Mouse (Mus musculus) cerebellum, adult 8-10 months (tissue): Measurements from ENCODE around the gene Insr.
"Not testable (repeated sequence)": the region's sequence is repeated elsewhere in the genome, so short reads cannot be mapped to it uniquely, and the experiment has no call there.

Experiments
- DNase-seq: peaks from one replicate; pipeline ENCODE4 v3.0.0; 2022

The Insr gene

GRCm38 (mm10) chr8:3278934-3279720, at the start of gene Insr:
Insr (minus strand) TSS chr8:3279617.
- peak; percentile 95 for DNase-seq

- no peak for DNase-seq
Observed at GRCm38 (mm10) chr8:3327538-3328245, 48.3 kb upstream of the Insr start.

- DNase-seq, result no peak
Observed at GRCm38 (mm10) chr8:3327056-3327455, 47.6 kb upstream of the Insr start.

DNA sequence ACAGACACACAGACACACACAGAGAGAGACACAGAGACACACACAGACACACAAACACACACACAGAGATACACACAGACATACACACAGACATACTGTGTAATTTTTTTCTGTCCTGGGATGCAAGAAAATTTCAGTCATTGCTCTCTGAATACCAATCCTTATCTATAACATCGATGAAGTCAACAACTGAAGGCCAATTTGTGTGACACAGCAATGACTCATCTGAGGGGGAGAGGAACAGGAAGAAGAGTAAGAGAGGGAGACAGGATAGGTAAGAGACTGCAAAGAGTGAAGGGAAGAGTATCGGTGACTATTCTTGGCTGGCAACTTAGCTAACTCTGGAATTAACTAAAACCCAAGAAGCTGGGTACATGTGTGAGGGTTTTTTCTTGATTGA, 44.8 kb upstream of the Insr start:
- DNase-seq, result no peak

DNA sequence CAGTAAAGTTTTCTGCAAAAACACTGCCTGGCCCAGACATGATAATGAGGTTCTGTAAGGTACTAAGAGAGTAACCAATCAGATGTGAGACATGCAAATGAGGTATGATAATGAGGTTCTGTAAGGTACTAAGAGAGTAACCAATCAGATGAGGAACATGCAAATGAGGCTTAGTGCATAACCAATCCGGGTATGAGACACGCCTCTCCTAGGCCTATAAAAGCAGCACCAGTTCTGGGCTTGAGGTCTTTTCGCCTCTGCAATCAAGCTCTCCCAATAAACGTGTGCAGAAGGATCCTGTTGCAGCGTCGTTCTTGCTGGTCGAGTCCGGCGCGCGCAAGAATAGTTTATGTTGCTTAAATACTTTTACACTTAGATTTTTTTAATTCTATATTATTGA, 39.9 kb upstream of the Insr start:
- not testable (repeated sequence) for DNase-seq

DNA sequence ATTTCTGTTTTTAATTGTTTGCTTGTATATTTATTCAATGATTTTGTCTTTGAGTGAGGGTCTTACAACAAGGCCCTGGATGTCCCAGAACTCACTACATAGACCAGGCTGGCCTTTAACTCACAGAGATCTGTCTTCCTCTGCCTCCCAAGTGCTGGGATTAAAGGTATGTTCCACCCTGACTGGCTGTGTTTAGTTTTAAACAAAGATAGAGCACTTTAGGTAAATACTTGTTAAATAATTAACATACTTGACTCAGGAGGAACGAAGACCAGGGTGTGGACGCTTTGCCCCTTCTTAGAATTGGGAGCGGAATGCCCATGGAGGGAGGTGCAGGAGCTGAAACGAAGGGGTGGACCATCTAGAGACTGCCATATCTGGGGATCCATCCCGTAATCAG, 37.2 kb upstream of the Insr start:
- no peak for DNase-seq

- no peak for DNase-seq
Observed at GRCm38 (mm10) chr8:3314345-3314744, 34.9 kb upstream of the Insr start.

DNA sequence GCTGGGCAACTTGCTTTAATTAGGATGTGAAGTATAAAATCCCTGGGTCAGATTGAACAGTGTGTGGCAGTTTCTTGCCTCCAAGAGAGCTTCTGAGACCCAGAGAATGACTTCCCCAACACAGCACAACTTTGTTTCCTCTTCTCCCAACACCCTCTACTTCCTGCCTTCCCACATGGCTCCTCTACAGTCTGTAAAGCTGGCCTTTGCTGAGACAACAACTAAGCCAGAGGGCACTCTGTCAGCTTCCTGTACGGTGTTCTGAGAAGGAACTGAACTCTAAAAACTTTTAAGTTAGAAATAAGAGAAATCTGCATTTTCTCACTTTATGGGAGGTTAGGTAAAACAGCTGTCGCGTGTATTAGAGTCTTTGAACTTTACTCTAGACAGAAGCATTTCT, 34.4 kb upstream of the Insr start:
- DNase-seq, result no peak

GRCm38 (mm10) chr8:3313417-3313816, 34.0 kb upstream of the Insr start:
- not testable (repeated sequence) for DNase-seq

GRCm38 (mm10) chr8:3311482-3311881, 32.1 kb upstream of the Insr start:
- no peak for DNase-seq

GRCm38 (mm10) chr8:3309636-3310035, 30.2 kb upstream of the Insr start:
- no peak for DNase-seq

DNA sequence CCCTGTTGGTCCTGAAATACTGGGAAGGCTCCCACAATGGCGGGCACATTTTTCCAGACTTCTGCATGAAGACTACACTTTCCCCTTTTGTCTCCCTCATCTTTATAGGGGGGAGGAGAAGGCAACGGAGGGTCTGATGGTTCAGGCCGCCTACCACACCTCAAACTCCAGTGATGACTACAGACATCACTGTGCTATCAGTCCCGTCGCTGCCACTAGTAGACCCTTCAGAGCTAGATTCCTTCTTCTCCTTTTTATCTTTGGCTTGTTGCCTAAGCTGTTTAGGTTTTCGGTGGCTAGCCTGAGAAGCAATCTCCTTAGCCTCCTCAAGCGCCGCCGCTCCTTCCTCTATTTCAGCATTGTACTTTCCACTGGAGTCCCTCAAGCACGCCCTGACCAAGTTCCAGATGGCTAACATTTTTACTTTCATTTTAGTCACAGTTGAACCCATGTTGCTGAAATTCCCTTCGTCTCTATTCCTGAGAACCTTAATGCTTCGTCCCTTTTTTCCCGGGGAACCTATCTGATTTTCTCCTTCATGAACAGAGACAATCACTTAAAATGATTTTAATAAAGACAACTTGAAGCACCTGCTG, 28.9 kb upstream of the Insr start:
- DNase-seq, result not testable (repeated sequence)

DNA sequence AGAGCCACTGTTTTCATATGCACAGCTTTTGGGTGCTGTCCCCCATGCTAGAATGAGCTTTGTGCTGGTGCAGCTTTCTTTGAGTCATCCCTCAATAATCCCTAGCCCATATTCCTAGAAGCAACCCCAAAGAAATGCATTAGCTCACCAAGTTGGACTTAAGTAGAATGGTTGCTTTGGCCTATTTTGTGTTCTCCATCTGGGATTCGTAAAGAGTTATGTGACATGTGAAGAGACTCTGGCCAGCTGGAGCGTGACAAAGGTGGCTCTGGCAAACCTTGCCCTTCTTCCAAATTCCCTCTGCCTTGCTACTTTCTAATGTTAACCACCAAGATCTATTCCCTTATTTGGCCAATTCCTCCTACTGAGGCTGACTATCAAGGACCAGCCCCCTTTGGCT, 22.7 kb upstream of the Insr start:
- DNase-seq, result no peak

- DNase-seq, result no peak
Observed at GRCm38 (mm10) chr8:3299322-3299721, 19.9 kb upstream of the Insr start.

GRCm38 (mm10) chr8:3285824-3286223, 6.4 kb upstream of the Insr start:
- no peak for DNase-seq

GRCm38 (mm10) chr8:3284656-3285055, 5.2 kb upstream of the Insr start:
- no peak for DNase-seq

DNA sequence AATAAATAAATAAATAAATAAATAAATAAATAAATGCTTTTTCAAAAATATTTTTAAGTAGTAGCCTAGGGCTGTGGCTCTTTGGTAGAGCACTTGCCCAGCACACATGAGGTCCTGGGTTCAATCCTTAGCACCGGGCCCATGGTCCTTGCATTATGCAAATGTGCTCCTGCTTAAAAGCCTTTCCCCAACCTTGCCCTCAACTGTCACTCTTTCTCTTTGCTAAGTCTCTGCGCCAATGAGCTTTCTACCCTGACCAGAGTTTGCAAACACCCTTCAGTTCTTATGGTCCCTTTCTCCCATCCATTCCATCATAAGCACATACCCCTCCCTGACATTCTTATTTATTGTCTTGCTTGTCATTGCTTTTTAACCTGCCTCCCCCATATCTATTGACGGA, 1.9 kb upstream of the Insr start:
- no peak for DNase-seq

DNA sequence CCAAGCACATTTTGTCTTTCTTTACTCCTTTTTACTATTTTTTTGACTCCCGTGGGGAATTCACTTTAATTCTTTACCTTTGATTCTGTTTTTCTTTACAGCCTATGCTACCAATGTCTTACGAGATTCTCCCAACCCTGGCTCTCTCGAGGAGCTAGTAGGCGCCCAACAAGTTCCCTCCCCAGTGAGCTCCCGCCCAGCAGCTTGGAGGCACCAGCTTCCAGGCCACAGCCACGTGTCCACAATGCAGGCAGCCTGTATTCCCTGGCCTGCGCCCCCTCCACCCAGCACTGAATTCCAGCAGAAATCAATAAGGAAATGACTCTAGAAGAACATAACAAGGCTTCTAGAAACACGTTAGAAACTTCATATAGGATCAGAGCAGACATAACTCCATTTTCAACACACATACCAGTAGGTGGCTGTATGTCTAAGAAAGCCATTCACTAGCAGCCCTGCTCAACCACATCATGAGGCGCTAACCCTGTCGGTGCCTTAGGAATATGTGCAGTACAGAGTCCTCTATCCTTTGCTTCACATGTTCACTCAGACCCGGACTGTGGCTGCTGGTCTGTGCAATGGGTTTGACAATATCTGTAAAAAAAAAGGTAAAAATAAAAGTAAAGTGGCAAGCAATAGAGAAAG, 971 bp upstream of the Insr start:
- peak; percentile 33 for DNase-seq

DNA sequence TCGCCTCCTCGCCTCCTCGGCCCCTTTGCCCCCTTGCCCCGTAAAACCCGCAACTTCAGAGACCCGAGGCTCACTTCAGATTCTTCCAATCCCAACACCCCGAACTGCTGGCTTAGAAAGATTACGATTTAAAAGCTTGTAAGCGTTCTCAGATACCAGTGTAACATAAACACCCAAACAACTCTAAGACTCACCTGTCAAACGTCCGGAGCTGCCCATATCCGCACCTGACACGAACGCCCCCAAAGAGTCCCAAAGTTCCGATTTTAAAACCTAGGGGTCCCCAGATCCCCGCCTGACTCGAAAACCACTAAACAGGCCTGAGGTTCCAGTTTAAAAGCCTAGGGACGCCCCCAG, 282 bp upstream of the Insr start:
- DNase-seq, result no peak

DNA sequence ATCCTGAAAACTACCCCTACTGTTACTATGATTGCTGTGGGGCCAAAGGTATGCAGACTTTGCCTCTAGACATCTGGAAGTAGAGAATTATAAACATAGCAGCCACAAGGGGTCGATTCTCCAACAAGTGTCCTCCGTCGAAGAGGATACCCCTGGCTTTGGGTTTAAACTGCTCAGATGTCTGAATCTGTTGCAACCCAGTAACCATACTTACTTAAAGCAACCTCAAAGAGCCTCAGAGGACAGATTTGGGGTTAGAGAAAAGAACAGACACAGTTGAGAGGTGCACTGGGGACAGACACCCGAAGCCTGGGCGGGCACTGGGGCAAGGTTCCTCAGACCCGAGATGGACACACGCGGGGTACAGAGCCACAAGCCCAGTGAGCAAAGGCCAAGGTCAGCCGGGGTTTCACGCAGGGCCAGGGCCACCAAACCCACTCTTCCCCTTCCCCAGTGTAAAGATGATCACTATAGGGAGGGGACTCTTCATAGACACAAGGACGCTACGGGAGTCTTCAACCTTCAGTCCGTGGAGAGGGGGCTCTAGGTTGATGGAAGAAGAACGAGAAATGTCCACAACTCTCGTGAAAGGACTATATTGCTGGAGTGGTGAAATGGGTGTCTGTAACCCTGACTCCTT, 1.1 kb downstream of the Insr start:
- no peak for DNase-seq

DNA sequence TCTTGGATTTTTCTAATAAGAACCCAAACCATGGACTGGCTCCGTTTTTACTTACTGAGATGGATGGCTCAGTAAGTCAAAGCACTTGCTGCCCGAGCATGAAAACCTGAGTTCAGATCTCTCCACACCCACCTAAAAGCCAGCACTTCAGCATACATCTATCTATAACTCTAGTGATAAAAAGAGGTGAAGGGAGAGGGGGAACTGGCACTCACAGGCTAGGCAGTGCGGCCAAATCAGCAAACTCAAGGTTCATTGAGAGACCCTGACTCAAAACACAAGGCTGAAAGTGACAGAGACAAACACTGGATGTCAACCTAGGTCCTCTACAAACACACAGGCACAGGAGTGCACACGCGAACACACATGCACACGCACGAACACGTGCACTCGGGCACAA, 2.2 kb downstream of the Insr start:
- DNase-seq, result no peak

DNA sequence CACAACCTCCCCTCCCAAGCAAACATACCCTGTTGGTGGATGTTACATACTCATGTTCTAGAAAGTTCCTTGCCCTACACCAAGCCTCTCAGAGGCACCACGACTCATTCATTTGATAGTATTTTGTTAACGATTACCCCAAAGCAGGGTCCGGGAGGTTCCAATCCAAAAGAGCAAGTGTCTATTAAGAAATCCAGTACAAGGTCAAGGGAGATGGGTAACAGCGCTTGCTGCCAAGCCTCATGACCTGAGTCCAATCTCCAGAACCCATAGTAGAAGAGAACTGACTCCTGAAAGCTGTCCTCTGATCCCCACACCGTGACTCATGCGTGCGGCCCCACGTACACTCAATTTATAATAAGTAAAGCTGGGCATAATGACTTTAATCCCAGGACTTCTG, 3.4 kb downstream of the Insr start:
- no peak for DNase-seq

DNA sequence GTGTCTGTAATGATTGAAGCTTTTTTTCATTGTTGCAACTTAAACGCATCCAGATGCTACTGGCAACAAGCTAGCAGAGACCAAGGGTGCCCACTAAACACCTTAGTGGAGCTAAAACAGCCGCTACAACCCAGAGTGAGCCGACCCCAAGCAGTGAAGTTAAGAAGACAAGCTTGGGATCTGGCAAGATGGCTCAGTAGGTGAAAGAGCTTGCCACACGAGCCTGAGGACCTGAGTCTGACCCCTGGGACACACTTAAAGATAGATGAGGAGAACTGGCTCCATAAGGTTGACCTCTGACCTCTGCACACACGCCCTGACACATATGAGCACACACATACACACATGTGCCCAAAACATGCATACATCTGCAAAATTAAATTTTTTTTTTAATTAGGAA, 4.2 kb downstream of the Insr start:
- DNase-seq, result no peak
